Mouse (Mus musculus): ENCODE measurements around the gene Ube2l6. TPM values are rescaled to one million over a fixed set of nuclear protein-coding genes. Genes with fewer than 3 reads are reported as not detected.

The Ube2l6 gene
- polyA plus RNA-seq, 1 experiment from 2014 or later: 59.4 TPM

DNA sequence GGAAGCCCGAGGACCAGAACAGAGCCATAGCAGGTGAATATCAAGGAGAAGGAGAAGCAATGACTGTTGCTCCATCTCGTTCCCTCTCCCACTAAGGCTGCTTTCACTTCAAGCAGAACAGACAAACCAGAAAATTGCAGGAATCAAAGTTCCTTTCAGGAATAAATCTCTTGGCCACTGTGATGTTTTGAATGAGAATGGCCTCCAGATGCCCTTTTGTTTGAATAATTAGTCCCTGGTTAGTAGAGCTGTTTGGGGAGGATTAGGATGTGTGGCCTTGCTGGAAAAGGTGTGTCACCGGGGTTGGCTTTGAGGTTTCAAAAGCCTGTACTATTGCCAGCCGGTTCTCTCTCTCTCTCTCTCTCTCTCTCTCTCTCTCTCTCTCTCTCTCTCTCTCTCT is 36.3 kb upstream of the Ube2l6 start:
- H3K27ac ChIP-seq (replicated peaks in 1 of 2; ENCODE audit: control insufficient read depth in 1 of 2, insufficient read depth in 1 of 2, low read depth in 2 of 2, low read length in 2 of 2): no peak overlapping the region
- 60% methylated on average over 4 of the region's 4 CpGs for WGBS
- H3K36me3 ChIP-seq (ENCODE audit: control insufficient read depth, insufficient read depth, low read length): no peaks in the 10 kb centered on the region
- H3K27me3 ChIP-seq (ENCODE audit: control insufficient read depth, insufficient read depth, low read length): no peaks in the 10 kb centered on the region
- H3K4me2 ChIP-seq (ENCODE audit: low read length): no peak overlapping the region
- no peaks in the 10 kb centered on the region for H3K9me3 ChIP-seq (ENCODE audit: control insufficient read depth, low read length)
- H3K9ac ChIP-seq (ENCODE audit: low read length): no peak overlapping the region
- H3K4me3 ChIP-seq (ENCODE audit: control insufficient read depth in 1 of 2, insufficient read depth in 1 of 2, low read depth in 1 of 2, low read length in 2 of 2): no peak overlapping the region
- H3K4me1 ChIP-seq (ENCODE audit: control insufficient read depth in 2 of 2, insufficient read depth in 2 of 2, low read length in 2 of 2): no peaks in the 10 kb centered on the region
- ATAC-seq (ENCODE audit: insufficient number of reproducible peaks, insufficient read depth, low FRiP score, low read depth): no peak

DNA sequence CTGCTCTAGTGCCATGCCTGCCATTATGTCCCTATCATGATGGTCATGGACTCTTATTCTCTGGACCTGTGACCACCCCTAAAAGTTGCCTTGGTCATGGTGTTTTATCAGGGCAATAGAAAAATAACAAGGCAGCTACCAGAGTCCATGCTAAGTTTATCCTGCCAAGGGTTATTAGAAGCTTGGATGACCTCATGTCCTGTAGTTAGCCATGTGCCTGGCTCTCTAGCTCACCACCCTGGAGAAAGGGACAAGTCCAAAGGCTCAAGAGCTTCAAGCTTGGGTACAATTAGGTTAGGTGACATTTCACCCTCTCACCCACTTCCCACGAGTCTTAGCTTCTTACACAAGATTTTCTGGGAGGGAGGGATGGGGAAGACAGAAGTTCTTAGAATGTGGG is 35.8 kb upstream of the Ube2l6 start:
- no peak overlapping the region for H3K9ac ChIP-seq (ENCODE audit: low read length)
- no peaks in the 10 kb centered on the region for H3K27me3 ChIP-seq (ENCODE audit: control insufficient read depth, insufficient read depth, low read length)
- no peak overlapping the region for H3K4me3 ChIP-seq (ENCODE audit: control insufficient read depth in 1 of 2, insufficient read depth in 1 of 2, low read depth in 1 of 2, low read length in 2 of 2)
- no peaks in the 10 kb centered on the region for H3K36me3 ChIP-seq (ENCODE audit: control insufficient read depth, insufficient read depth, low read length)
- no peaks in the 10 kb centered on the region for H3K9me3 ChIP-seq (ENCODE audit: control insufficient read depth, low read length)
- no peak overlapping the region for H3K4me2 ChIP-seq (ENCODE audit: low read length)
- ATAC-seq (ENCODE audit: insufficient number of reproducible peaks, insufficient read depth, low FRiP score, low read depth): no peak
- no peak overlapping the region for H3K27ac ChIP-seq (replicated peaks in 1 of 2; ENCODE audit: control insufficient read depth in 1 of 2, insufficient read depth in 1 of 2, low read depth in 2 of 2, low read length in 2 of 2)
- no peaks in the 10 kb centered on the region for H3K4me1 ChIP-seq (ENCODE audit: control insufficient read depth in 2 of 2, insufficient read depth in 2 of 2, low read length in 2 of 2)
- WGBS: 52% methylated on average over 1 of the region's 1 CpGs

DNA sequence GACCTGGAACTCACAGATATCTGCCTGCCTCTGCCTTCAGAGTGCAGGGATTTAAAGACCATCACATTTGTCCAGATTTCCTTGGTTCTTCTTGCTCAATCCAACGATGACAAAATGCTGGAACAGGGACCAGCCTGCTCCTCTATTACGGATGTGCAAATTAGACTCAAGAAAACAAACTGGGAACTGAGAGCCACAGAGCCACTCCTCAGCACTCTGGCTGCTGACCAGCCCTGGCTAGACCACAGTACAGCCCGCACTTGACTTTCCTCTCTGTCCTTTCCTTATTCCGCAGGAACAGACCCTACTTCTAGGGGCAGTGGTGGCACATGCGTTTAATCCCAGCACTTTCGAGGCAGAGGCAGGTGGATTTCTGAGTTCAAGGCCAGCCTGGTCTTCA is 28.1 kb upstream of the Ube2l6 start:
- ATAC-seq (ENCODE audit: insufficient number of reproducible peaks, insufficient read depth, low FRiP score, low read depth): no peak
- WGBS: 65% methylated on average over 6 of the region's 6 CpGs

DNA sequence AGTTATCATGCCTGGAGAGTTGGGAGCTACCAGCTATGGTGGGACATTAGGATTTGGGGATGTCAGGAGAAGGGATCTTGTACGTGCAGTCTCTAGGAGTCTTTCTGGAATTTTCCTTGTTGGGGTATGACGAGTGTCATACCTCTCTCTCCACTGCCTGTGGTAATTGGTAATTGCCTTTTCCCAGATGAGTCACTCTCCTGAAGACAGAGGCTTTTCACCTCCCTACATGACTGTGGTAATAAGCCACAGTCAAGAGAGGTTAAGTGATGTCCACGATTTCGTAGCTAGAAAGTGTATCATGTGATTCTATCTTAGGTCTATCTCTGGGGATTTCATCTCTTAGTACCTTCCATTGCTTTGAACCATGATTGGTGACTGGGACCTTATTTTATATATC is 26.2 kb upstream of the Ube2l6 start:
- H3K4me3 ChIP-seq (ENCODE audit: control insufficient read depth in 1 of 2, insufficient read depth in 1 of 2, low read depth in 1 of 2, low read length in 2 of 2): no peak overlapping the region
- no peak overlapping the region for H3K9ac ChIP-seq (ENCODE audit: low read length)
- H3K36me3 ChIP-seq (ENCODE audit: control insufficient read depth, insufficient read depth, low read length): no peaks in the 10 kb centered on the region
- no peak overlapping the region for H3K4me2 ChIP-seq (ENCODE audit: low read length)
- no peaks in the 10 kb centered on the region for H3K9me3 ChIP-seq (ENCODE audit: control insufficient read depth, low read length)
- WGBS: 82% methylated on average over 4 of the region's 4 CpGs
- no peak for ATAC-seq (ENCODE audit: insufficient number of reproducible peaks, insufficient read depth, low FRiP score, low read depth)
- peaks cover 0 to 4% of the 10 kb centered on the region in 2 experiments; a peak in 2 of 4 replicates for H3K4me1 ChIP-seq (ENCODE audit: control insufficient read depth in 2 of 2, insufficient read depth in 2 of 2, low read length in 2 of 2)
- H3K27me3 ChIP-seq (ENCODE audit: control insufficient read depth, insufficient read depth, low read length): no peaks in the 10 kb centered on the region
- no peak overlapping the region for H3K27ac ChIP-seq (replicated peaks in 1 of 2; ENCODE audit: control insufficient read depth in 1 of 2, insufficient read depth in 1 of 2, low read depth in 2 of 2, low read length in 2 of 2)

More for the DNA sequence above, 28.1 kb upstream of the Ube2l6 start:
- peaks cover 0 to 4% of the 10 kb centered on the region in 2 experiments; a peak in 2 of 4 replicates for H3K4me1 ChIP-seq (ENCODE audit: control insufficient read depth in 2 of 2, insufficient read depth in 2 of 2, low read length in 2 of 2)
- no peak overlapping the region for H3K4me2 ChIP-seq (ENCODE audit: low read length)
- no peaks in the 10 kb centered on the region for H3K36me3 ChIP-seq (ENCODE audit: control insufficient read depth, insufficient read depth, low read length)
- no peak overlapping the region for H3K9ac ChIP-seq (ENCODE audit: low read length)
- H3K27me3 ChIP-seq (ENCODE audit: control insufficient read depth, insufficient read depth, low read length): no peaks in the 10 kb centered on the region
- H3K27ac ChIP-seq (replicated peaks in 1 of 2; ENCODE audit: control insufficient read depth in 1 of 2, insufficient read depth in 1 of 2, low read depth in 2 of 2, low read length in 2 of 2): no peak overlapping the region
- H3K9me3 ChIP-seq (ENCODE audit: control insufficient read depth, low read length): no peaks in the 10 kb centered on the region
- no peak overlapping the region for H3K4me3 ChIP-seq (ENCODE audit: control insufficient read depth in 1 of 2, insufficient read depth in 1 of 2, low read depth in 1 of 2, low read length in 2 of 2)

DNA sequence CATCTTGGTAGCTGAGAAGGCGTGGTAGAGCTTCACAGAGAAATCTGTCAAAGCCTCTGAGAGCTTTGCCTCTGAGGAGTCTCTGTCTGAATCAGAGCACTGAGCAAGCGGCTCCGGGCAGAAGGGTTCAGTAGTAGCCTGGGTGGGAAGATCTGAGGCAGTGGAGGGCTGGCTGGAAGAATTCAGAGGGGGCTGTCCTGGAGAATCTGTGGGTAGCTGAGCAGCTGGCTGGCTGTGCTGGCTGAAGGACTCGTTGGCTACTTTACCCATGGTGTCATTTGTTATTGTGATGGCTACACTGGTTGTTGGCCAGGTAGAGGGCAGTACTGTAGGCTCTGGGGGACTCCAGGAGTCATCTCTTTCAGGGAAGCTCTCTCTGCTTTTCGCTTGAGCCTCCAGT is 25.4 kb upstream of the Ube2l6 start:
- H3K27ac ChIP-seq (replicated peaks in 1 of 2; ENCODE audit: control insufficient read depth in 1 of 2, insufficient read depth in 1 of 2, low read depth in 2 of 2, low read length in 2 of 2): no peak overlapping the region
- peaks cover 0 to 4% of the 10 kb centered on the region in 2 experiments; a peak in 2 of 4 replicates for H3K4me1 ChIP-seq (ENCODE audit: control insufficient read depth in 2 of 2, insufficient read depth in 2 of 2, low read length in 2 of 2)
- H3K4me2 ChIP-seq (ENCODE audit: low read length): no peak overlapping the region
- H3K9ac ChIP-seq (ENCODE audit: low read length): no peak overlapping the region
- H3K36me3 ChIP-seq (ENCODE audit: control insufficient read depth, insufficient read depth, low read length): no peaks in the 10 kb centered on the region
- no peak for ATAC-seq (ENCODE audit: insufficient number of reproducible peaks, insufficient read depth, low FRiP score, low read depth)
- H3K27me3 ChIP-seq (ENCODE audit: control insufficient read depth, insufficient read depth, low read length): no peaks in the 10 kb centered on the region
- H3K4me3 ChIP-seq (ENCODE audit: control insufficient read depth in 1 of 2, insufficient read depth in 1 of 2, low read depth in 1 of 2, low read length in 2 of 2): no peak overlapping the region
- WGBS: 77% methylated on average over 5 of the region's 5 CpGs
- H3K9me3 ChIP-seq (ENCODE audit: control insufficient read depth, low read length): no peaks in the 10 kb centered on the region

DNA sequence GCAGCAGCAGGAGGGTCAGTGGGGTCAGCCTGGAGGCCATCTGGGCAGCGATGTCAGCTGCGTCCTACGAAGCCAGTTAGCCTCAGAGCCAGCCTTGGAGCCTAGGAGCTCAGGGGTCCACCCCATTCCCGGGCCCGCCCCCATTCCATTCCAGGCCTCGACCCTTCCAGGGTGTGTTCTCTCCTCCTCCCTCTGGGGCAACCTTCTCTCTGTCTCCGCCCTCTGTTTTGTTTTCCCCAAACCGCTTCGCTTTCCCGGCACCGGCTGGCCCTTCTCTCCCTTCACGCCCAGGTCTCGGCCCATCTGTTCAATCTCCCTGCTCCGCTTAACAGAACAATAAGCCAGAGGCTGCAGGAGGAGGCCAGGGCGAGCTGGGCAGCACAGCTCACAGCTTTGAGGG is 23.9 kb upstream of the Ube2l6 start:
- Histone ChIP-seq H3K27ac (replicated peaks in 1 of 2; ENCODE audit: control insufficient read depth in 1 of 2, insufficient read depth in 1 of 2, low read depth in 2 of 2, low read length in 2 of 2) (peak overlapping the region in 1 of 2 experiments; percentile 37; a peak in 1 of 4 replicates), H3K9me3 (ENCODE audit: control insufficient read depth, low read length) (no peaks in the 10 kb centered on the region), H3K4me2 (ENCODE audit: low read length) (peak overlapping the region; percentile 61), H3K36me3 (ENCODE audit: control insufficient read depth, insufficient read depth, low read length) (no peaks in the 10 kb centered on the region), H3K4me3 (ENCODE audit: control insufficient read depth in 1 of 2, insufficient read depth in 1 of 2, low read depth in 1 of 2, low read length in 2 of 2) (peak overlapping the region; percentile 31 to 40), H3K27me3 (ENCODE audit: control insufficient read depth, insufficient read depth, low read length) (no peaks in the 10 kb centered on the region), H3K9ac (ENCODE audit: low read length) (peak overlapping the region; percentile 65), H3K4me1 (ENCODE audit: control insufficient read depth in 2 of 2, insufficient read depth in 2 of 2, low read length in 2 of 2) (peaks cover 0 to 7% of the 10 kb centered on the region in 2 experiments; a peak in 2 of 4 replicates)
- peak; percentile 79 for ATAC-seq (ENCODE audit: insufficient number of reproducible peaks, insufficient read depth, low FRiP score, low read depth)
- 5% methylated on average over 15 of the region's 15 CpGs for WGBS

DNA sequence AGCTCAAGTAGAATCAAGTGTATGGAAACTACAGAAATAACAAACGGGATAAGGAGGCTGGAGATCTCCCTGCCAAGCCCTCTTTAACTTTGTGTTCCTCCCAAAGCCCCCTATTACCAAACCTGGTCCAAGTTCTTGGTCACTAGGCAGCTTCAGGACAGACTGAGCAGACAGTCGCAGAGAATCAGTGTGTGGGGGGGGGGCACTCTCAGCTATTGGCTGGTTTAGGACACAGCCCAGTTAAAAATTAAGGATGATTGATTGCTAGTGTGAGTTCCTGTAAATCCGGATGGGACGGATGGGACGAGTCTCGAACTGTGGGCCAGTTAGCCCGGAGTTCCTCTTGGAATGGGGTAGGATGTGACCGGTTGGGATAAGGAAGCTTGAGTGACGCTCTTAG is 23.4 kb upstream of the Ube2l6 start, which contains the start of gene Serping1:
Gene Serping1 (minus strand): TSS at position 204 of the 400 bp plus-strand sequence.
- Histone ChIP-seq H3K4me3 (ENCODE audit: control insufficient read depth in 1 of 2, insufficient read depth in 1 of 2, low read depth in 1 of 2, low read length in 2 of 2) (peak within 1 kb of the TSS; percentile 31 to 40), H3K9ac (ENCODE audit: low read length) (peak within 1 kb of the TSS; percentile 65), H3K9me3 (ENCODE audit: control insufficient read depth, low read length) (no peaks in the 10 kb centered on the region), H3K36me3 (ENCODE audit: control insufficient read depth, insufficient read depth, low read length) (no peaks in the 10 kb centered on the region), H3K27ac (replicated peaks in 1 of 2; ENCODE audit: control insufficient read depth in 1 of 2, insufficient read depth in 1 of 2, low read depth in 2 of 2, low read length in 2 of 2) (peak within 1 kb of the TSS in 1 of 2 experiments; percentile 37; a peak in 1 of 4 replicates), H3K4me2 (ENCODE audit: low read length) (peak within 1 kb of the TSS; percentile 61), H3K4me1 (ENCODE audit: control insufficient read depth in 2 of 2, insufficient read depth in 2 of 2, low read length in 2 of 2) (peaks cover 0 to 7% of the 10 kb centered on the region in 2 experiments; a peak in 2 of 4 replicates), H3K27me3 (ENCODE audit: control insufficient read depth, insufficient read depth, low read length) (no peaks in the 10 kb centered on the region)
- no peak for ATAC-seq (ENCODE audit: insufficient number of reproducible peaks, insufficient read depth, low FRiP score, low read depth)
- 72% methylated on average over 9 of the region's 9 CpGs for WGBS

DNA sequence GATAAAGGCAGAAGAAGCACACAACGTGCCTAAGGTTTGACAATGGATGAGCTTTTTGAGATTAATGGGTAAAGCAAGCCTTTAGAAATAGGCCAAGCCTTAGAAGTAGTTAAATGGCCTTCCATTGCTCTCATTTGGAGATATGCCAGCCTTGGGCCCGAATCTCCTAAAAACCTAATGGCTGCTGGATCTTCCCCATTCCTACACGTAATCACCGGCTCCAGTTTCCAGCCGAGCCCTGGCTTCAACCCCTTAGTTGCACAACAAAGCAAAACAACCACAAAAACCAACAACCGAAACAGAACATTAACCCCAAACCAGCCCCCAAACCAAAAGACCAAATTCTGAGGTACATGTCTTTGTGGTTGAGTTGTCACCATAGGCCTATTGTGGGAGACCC is 23.0 kb upstream of the Ube2l6 start:
- WGBS: 85% methylated on average over 6 of the region's 6 CpGs
- H3K4me2 ChIP-seq (ENCODE audit: low read length): no peak overlapping the region
- no peaks in the 10 kb centered on the region for H3K27me3 ChIP-seq (ENCODE audit: control insufficient read depth, insufficient read depth, low read length)
- H3K27ac ChIP-seq (replicated peaks in 1 of 2; ENCODE audit: control insufficient read depth in 1 of 2, insufficient read depth in 1 of 2, low read depth in 2 of 2, low read length in 2 of 2): 0 out of 4 replicates have a peak overlapping the region, but pooled peaks of 1 of the 2 experiments have one; percentile 37
- H3K9ac ChIP-seq (ENCODE audit: low read length): no peak overlapping the region
- no peaks in the 10 kb centered on the region for H3K9me3 ChIP-seq (ENCODE audit: control insufficient read depth, low read length)
- H3K4me3 ChIP-seq (ENCODE audit: control insufficient read depth in 1 of 2, insufficient read depth in 1 of 2, low read depth in 1 of 2, low read length in 2 of 2): no peak overlapping the region
- ATAC-seq (ENCODE audit: insufficient number of reproducible peaks, insufficient read depth, low FRiP score, low read depth): no peak
- peaks cover 0 to 7% of the 10 kb centered on the region in 2 experiments; a peak in 2 of 4 replicates for H3K4me1 ChIP-seq (ENCODE audit: control insufficient read depth in 2 of 2, insufficient read depth in 2 of 2, low read length in 2 of 2)
- H3K36me3 ChIP-seq (ENCODE audit: control insufficient read depth, insufficient read depth, low read length): no peaks in the 10 kb centered on the region
